Mouse (Mus musculus): ENCODE data around the gene Gfod1.

Gene Gfod1

DNA sequence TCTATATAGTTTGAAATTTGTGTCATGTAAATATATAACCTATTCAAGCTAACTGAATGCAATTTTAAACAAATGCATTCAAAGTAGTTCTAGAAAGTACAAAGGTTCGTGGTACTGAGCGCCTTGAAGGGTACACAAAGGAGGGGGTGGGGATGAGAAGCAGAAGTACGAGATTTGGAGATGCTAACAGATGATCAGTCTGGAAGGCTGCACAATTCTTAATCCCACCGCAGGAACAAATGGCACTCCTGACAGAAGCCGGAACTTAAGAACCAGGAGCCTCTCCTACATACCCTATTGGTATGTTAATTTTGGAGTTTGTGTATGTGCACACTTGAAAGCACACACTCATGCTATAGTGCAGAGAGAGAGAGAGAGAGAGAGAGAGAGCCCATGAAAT is 4.8 kb downstream of the Gfod1 start:
- DNase-seq (ENCODE audit: low read depth), result no peak

DNA sequence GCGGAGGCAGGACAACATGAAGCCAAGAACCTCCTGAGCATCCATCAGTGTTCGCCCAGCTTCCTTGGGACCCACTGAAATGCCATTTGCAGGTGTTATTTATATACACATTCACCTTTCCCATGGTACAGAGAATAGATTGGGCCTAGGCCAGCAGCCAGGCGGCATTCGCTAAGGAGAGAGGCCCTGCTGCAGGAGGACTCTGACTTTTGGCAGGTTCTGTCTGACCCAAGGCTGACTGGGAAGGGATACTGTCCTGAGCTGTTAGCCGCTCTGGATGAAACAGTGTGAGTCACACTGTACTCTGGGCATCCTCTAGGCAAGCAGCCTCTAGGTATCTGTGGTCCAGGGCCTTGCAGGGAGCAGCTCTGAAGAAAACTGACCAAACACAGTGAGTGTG is 6.4 kb downstream of the Gfod1 start:
- peak; percentile 43 for DNase-seq (ENCODE audit: low read depth)

DNA sequence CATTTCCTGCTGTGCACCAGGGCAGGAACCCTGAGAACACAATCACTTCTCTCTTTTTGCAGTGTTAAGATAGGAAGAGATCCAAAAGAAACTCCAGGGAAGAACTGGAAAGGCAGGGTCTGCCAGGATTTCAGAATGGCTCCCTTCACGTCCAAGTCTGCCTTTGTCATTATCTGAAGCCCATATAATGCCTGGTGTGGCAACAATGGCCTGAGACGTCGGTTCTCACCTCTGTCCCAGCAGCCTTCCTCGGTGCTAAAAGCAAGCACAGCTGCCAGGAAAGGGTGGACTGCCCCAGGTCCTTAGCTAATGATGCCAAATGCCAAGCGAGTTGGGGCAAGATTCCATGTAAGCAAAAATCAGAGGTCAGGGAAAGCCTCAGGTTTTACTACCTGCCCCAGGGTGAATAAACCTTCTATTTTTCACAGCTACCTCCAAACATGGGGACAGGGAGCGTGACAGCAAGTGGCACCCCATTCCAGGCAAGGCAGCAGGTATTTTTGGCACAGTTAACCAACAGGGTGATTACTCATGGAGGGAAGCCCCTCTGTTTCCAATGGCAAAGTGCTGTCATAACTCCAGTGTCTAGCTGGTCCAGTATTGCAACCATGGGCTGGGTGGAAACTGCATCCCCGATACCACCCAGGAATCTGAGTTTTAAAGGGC is 7.7 kb downstream of the Gfod1 start:
- DNase-seq (ENCODE audit: low read depth), result no peak

GRCm38 (mm10) chr13:43295684-43296083 is 8.3 kb downstream of the Gfod1 start:
- peak; percentile 80 for DNase-seq (ENCODE audit: low read depth)

GRCm38 (mm10) chr13:43294957-43295590 is 8.9 kb downstream of the Gfod1 start:
- peak; percentile 47 for DNase-seq (ENCODE audit: low read depth)

DNA sequence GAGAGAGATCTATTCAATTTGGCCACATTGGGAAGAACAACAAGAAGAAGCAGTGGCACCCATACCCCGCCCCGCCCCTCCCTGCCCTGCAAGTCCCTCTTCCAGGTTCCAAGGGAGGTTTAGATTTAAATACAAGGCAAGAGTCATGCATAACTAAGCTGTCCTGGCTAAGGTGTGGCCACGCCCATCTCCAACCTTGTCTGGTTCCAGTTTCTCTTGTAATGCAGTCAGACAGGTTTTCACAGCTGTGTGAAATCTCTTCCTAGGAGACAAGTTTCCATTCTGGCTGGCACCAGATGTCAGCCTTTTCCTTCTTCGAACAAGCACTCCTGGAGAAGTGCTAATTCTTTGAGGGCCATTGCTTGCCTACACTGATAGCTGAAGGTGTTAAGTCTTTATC is 11.1 kb downstream of the Gfod1 start:
- no peak for DNase-seq (ENCODE audit: low read depth)

- no peak for DNase-seq (ENCODE audit: low read depth)
Observed at GRCm38 (mm10) chr13:43289076-43289475, 14.9 kb downstream of the Gfod1 start.

GRCm38 (mm10) chr13:43288444-43288843 is 15.5 kb downstream of the Gfod1 start:
- DNase-seq (ENCODE audit: low read depth), result no peak

GRCm38 (mm10) chr13:43288026-43288425 is 15.9 kb downstream of the Gfod1 start:
- no peak for DNase-seq (ENCODE audit: low read depth)

- DNase-seq (ENCODE audit: low read depth), result no peak
Observed at GRCm38 (mm10) chr13:43286836-43287235, 17.1 kb downstream of the Gfod1 start.

DNA sequence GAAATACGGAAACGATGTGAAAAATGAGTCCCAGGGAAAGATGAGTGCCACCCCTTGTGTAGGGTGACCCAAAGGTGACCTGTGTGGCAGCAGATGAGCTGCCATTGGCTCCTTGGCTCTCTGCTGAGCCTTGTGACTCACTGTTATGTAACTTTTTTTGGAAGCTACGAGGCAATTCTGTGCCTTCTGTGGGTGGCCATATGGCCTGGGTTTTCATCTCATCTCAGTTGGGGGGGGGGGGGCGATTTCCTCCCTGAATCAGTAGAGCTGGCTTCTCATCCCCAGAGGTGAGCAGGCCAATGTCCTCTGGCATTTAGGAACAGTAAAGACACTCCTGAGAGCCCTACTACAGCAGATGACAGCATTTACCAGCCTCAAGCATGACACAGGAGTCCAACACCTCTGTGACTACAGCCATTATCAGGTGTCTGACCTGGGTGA is 19.2 kb downstream of the Gfod1 start:
- DNase-seq (ENCODE audit: low read depth), result peak; percentile 53

DNA sequence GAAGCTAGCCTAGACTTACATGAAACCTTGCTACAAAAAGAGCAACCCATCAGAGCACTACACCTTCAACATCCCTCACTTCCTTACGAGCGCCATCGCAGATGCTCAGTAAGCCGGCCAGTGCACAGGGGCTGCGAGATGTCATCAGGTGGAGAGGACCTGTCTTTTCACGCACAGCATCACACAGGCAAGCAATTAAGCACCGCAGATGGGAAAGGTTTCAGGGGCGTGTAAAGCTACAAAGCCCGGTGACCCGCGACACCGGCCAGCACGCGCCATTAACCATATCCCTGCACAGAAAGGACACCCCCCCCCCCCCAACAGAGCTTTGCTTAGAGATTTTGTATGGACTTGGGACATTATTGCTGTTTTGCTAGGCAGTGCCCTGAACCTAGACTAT is 30.1 kb downstream of the Gfod1 start:
- DNase-seq (ENCODE audit: low read depth), result no peak

DNA sequence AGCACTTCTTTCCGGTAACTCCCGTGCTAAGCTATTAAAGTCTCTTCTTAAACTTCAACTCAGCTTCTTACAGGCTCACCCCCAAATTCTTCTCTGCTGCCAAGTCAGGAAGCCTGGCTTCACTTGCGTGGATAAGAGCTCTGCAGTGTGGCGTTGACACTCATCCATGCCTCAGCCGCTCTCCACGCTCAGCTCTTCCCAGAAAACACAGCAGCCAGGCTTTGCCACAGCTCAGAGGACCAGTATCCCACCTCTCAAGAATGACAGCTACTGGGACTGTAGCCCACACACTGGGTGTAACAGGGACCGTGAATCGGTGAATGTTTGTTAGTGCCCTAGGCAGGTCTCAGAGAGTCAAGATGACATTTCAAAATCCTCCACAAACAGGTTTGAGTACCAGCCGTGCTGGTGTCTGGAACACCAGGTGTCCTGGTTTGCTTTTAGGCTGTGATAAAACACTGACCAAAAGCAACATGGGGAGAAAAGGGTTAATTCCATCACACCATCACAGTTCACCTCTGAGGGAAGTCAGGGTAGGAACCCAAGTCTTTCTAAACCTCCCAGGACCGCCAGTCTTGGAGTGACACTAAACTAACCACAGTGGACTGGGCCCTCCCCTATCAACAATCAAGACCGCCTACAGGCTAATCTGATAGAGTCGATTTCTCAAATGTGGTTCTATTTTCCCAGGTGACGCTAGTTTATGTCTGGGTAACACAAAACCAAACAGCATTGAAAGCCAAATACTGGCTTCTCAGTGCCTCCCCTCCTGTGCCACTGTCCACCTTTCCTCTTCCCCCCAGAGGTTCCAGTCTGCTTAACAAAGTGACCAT is 31.5 kb downstream of the Gfod1 start:
- DNase-seq (ENCODE audit: low read depth), result no peak

DNA sequence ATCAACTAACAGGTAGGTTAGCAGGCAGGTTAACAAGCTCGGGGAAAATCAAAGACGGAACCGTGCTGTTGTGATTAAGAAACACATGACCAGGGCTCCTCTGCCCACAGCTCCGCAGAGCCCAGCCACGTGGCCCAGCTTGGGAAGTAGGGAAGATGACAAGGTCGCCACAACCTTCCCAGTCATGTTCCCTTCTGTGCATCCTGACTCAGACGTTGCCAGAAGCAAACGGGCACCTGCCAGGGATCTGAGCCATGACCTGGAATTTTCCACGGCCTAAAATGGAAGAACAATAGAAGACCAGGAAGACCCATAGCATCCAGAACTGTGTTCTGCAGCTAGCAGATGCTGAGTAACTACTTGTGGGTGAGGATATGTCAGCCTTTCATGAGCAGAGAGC is 32.5 kb downstream of the Gfod1 start:
- DNase-seq (ENCODE audit: low read depth), result no peak

- DNase-seq (ENCODE audit: low read depth), result no peak
Observed at GRCm38 (mm10) chr13:43270220-43270597, 33.8 kb downstream of the Gfod1 start.

- no peak for DNase-seq (ENCODE audit: low read depth)
Observed at GRCm38 (mm10) chr13:43269460-43270219, 34.3 kb downstream of the Gfod1 start.

DNA sequence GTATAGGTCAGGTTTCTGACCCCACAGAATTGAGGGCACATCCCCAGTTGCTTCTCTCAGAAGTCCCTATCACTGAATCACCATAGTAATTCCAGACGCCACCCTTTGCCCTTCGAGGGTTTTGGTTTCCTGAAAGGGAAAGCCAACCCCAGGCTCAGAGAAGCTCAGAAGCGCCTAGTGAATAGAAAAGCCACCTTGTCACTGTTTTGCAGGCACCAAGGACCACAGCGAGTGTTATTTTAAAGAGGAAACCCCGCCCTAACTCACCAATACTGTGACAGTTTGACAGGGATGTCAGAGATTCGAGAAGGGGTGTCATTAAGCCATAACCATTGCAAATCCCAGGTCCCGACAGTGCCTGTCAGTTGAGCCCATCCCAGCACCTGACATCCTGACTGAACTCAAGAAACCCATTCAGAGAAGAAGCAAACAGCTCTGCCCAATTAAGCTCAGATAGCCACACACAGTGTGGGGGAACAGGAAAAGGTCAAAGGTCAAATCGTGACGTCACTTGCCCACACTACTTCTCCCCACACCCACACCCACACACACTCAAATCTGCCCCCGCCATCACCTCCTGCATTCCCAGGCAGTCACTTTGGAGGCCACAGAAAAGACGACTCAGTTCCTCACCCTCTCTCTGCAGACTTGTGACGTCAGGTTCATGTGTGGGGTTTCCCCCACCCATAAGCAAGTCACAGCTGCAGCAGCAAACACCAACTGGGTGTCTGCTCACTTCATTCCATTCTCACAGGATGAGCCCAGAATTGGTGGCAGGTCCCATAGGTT is 35.2 kb downstream of the Gfod1 start:
- peak; percentile 73 for DNase-seq (ENCODE audit: low read depth)

DNA sequence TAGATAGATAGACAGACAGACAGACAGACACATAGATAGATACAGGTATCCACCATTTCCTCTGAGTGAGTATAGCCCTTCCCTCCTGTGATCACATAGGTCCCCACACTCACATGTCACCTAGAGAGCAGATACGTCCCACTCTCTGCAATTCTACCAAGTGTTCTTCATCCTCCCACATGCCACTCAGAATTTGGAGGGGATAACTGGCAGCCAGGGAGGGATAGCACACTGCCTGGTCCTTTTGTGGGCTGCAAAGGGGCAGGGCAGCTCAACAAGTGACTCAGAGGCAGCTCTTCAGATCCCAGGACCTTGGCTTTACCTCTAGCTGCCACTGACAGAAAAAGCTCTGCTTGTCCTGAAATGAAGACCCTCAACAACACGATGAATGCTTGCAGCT is 36.1 kb downstream of the Gfod1 start:
- DNase-seq (ENCODE audit: low read depth), result no peak

DNA sequence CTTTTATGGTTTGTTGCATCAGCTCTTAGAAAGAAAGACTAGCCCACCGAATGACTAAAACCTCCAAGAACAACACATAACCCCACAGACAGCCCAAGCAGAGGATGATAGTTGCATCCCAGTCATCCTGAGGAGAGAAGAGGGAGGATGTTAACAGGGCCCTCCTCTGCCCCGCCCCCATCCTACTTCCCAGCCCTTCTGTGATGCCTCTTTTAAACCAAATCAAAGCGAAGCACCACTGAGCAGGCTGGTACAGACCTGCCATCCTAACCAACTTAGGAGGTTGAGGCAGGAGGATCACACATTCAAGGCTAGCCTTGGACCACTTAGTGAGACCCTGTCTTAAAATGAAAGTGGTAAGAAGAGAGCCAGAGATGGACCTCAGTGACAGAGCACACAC is 36.8 kb downstream of the Gfod1 start:
- no peak for DNase-seq (ENCODE audit: low read depth)

- peak; percentile 54 for DNase-seq (ENCODE audit: low read depth)
Observed at GRCm38 (mm10) chr13:43266333-43266732, 37.6 kb downstream of the Gfod1 start.

DNA sequence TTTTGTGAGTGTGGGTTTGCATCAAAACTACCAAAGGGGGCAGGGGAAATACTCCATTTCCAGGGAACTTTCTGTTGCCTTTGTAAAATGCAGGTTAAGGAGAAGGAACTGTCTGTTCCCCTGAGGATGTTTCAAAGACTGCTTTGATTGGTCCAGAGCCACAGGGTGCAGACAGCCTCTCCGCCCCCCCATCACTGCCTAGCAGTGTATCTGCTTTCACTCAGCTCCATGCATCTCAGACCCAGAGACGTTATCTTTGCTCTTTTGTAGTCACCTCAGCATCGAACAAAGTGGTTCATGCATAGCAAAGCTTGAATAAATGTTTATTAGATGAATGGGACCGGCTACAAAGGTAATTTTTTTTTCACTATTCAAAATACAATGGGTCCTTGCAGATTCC is 38.9 kb downstream of the Gfod1 start:
- DNase-seq (ENCODE audit: low read depth), result no peak

- DNase-seq (ENCODE audit: low read depth), result peak; percentile 42
Observed at GRCm38 (mm10) chr13:43263646-43264045, 40.3 kb downstream of the Gfod1 start.
